Mouse (Mus musculus) kidney, postnatal 0 days (tissue): Measurements from ENCODE around the gene Pgrmc1. TPM values are rescaled to one million over a fixed set of nuclear protein-coding genes. Genes with fewer than 3 reads are reported as not detected.

Experiments
- ATAC-seq: fragments of 200-750 bp; cut with Nextera tagmentation; replicated peaks from 2 replicates; pipeline ENCODE4 v1.8.0; 2017; ENCODE audit warnings: low read depth, moderate number of reproducible peaks, moderate TSS enrichment, moderate library complexity; ENCODE audit not compliant: low FRiP score
- DNase-seq: peaks from one replicate; pipeline ENCODE4 v3.0.0-alpha.2; 2016; ENCODE audit warnings: low spot score
- H3K27ac ChIP-seq: fragments of 300-500 bp; sonication (generic); 2 replicates; pipeline ENCODE4 v1.5.1; 2014; ENCODE audit warnings: mild to moderate bottlenecking
- H3K27me3 ChIP-seq: fragments of 300-500 bp; sonication (generic); 2 replicates; pipeline ENCODE4 v1.6.1; 2014; ENCODE audit warnings: low read length, mixed read lengths; ENCODE audit not compliant: insufficient read depth
- H3K36me3 ChIP-seq: fragments of 300-500 bp; sonication (generic); 2 replicates; pipeline ENCODE4 v1.6.1; 2014; ENCODE audit warnings: low read length, mixed read lengths; ENCODE audit not compliant: insufficient read depth
- H3K4me1 ChIP-seq: fragments of 300-500 bp; sonication (generic); replicated peaks from 2 replicates; pipeline ENCODE4 v1.6.1; 2014; ENCODE audit warnings: antibody characterized with exemption, low read length, mixed read lengths; ENCODE audit not compliant: insufficient read depth
- H3K4me2 ChIP-seq: fragments of 300-500 bp; sonication (generic); 2 replicates; pipeline ENCODE4 v1.6.1; 2014; ENCODE audit warnings: mild to moderate bottlenecking, low read length, moderate library complexity, mixed read lengths
- H3K4me3 ChIP-seq: fragments of 300-500 bp; sonication (generic); replicated peaks from 2 replicates; pipeline ENCODE4 v1.5.1; 2014; ENCODE audit warnings: low read depth, low read length
- H3K9ac ChIP-seq: fragments of 300-500 bp; sonication (generic); 2 replicates; pipeline ENCODE4 v1.6.1; 2014; ENCODE audit warnings: low read depth, low read length
- H3K9me3 ChIP-seq: fragments of 300-500 bp; sonication (generic); replicated peaks from 2 replicates; pipeline ENCODE4 v1.6.1; 2016; ENCODE audit warnings: low read length, inconsistent platforms, mixed read lengths
- CTCF ChIP-seq: IDR thresholded peaks from 2 replicates; pipeline ENCODE4 v1.5.1; 2016; ENCODE audit warnings: antibody characterized with exemption, low read depth, mild to moderate bottlenecking, moderate library complexity
- whole genome bisulfite sequencing: fragments of 180-500 bp; shearing (Covaris S2); extraction: QIAGEN DNeasy Blood & Tissue Kit; methylation state at CpG from one replicate; pipeline ENCODE4 v1.1.7; 2014; 5-methylcytosine and 5-hydroxymethylcytosine counted together
- polyA plus RNA-seq: library from polyadenylated mRNA; unstranded; fragments of >200 nt; fragmentation: Nextera tagmentation; extraction: Ambion mirVana; gene quantifications from 2 replicates; pipeline ENCODE4 v1.2.1, GENCODE M21; 2015

Pgrmc1 gene
- polyA plus RNA-seq, 1 experiment from 2014 or later, result 316 TPM

GRCm38 (mm10) chrX:36560170-36560569, 37.8 kb upstream of the Pgrmc1 start:
- no peaks in the 10 kb centered on the region for H3K27me3 ChIP-seq
- ATAC-seq, result no peak
- TF ChIP-seq CTCF, result no peak

GRCm38 (mm10) chrX:36561650-36562049, 36.4 kb upstream of the Pgrmc1 start:
- Histone ChIP-seq H3K4me1 (no peaks in the 10 kb centered on the region), H3K27ac (no peak overlapping the region), H3K9ac (no peak overlapping the region), H3K9me3 (no peaks in the 10 kb centered on the region), H3K27me3 (no peaks in the 10 kb centered on the region), H3K4me3 (no peak overlapping the region), H3K4me2 (no peak overlapping the region), H3K36me3 (no peaks in the 10 kb centered on the region)
- ATAC-seq (no peak), DNase-seq (peak; percentile 63)
- peak; percentile 75 for TF ChIP-seq CTCF
- WGBS, result 17% methylated on average over 7 of the region's 7 CpGs

More at GRCm38 (mm10) chrX:36560170-36560569, 37.8 kb upstream of the Pgrmc1 start:
- Histone ChIP-seq H3K27ac (no peak overlapping the region), H3K4me1 (no peaks in the 10 kb centered on the region), H3K4me2 (no peak overlapping the region), H3K36me3 (no peaks in the 10 kb centered on the region), H3K9me3 (no peaks in the 10 kb centered on the region), H3K4me3 (no peak overlapping the region), H3K9ac (no peak overlapping the region)
- DNase-seq, result no peak
- WGBS, result 77% methylated on average over 4 of the region's 4 CpGs

- DNase-seq (no peak), ATAC-seq (no peak)
- Histone ChIP-seq H3K4me2 (no peak overlapping the region), H3K4me3 (no peak overlapping the region), H3K27me3 (no peaks in the 10 kb centered on the region), H3K9ac (no peak overlapping the region), H3K9me3 (no peaks in the 10 kb centered on the region), H3K36me3 (no peaks in the 10 kb centered on the region), H3K27ac (no peak overlapping the region), H3K4me1 (no peaks in the 10 kb centered on the region)
- TF ChIP-seq CTCF, result no peak
- 40% methylated on average over 3 of the region's 3 CpGs for WGBS
Measured at GRCm38 (mm10) chrX:36562079-36562478, 35.9 kb upstream of the Pgrmc1 start.

- H3K9me3 ChIP-seq, result no peaks in the 10 kb centered on the region
- H3K27ac ChIP-seq, result no peak overlapping the region
- 56% methylated on average over 1 of the region's 1 CpGs for WGBS
- no peak overlapping the region for H3K9ac ChIP-seq
- no peaks in the 10 kb centered on the region for H3K36me3 ChIP-seq
- TF ChIP-seq CTCF, result no peak
- no peaks in the 10 kb centered on the region for H3K27me3 ChIP-seq
- H3K4me1 ChIP-seq, result no peaks in the 10 kb centered on the region
- H3K4me3 ChIP-seq, result no peak overlapping the region
- ATAC-seq (no peak), DNase-seq (no peak)
- H3K4me2 ChIP-seq, result no peak overlapping the region
Measured at GRCm38 (mm10) chrX:36586629-36587303, 11.2 kb upstream of the Pgrmc1 start.

- no peaks in the 10 kb centered on the region for H3K27me3 ChIP-seq
- ATAC-seq (no peak), DNase-seq (peak; percentile 49)
- H3K27ac ChIP-seq, result no peak overlapping the region
- H3K4me2 ChIP-seq, result no peak overlapping the region
- no peaks in the 10 kb centered on the region for H3K4me1 ChIP-seq
- H3K4me3 ChIP-seq, result no peak overlapping the region
- 64% methylated on average over 8 of the region's 8 CpGs for WGBS
- no peak overlapping the region for H3K9ac ChIP-seq
- H3K36me3 ChIP-seq, result no peaks in the 10 kb centered on the region
- no peak for TF ChIP-seq CTCF
- no peaks in the 10 kb centered on the region for H3K9me3 ChIP-seq
Measured at GRCm38 (mm10) chrX:36587304-36588209, 10.4 kb upstream of the Pgrmc1 start.

- DNase-seq (no peak), ATAC-seq (no peak)
- WGBS, result 71% methylated on average over 7 of the region's 7 CpGs
- H3K4me2 ChIP-seq, result no peak overlapping the region
- no peak overlapping the region for H3K27ac ChIP-seq
- no peaks in the 10 kb centered on the region for H3K27me3 ChIP-seq
- no peaks in the 10 kb centered on the region for H3K4me1 ChIP-seq
- H3K9me3 ChIP-seq, result no peaks in the 10 kb centered on the region
- H3K4me3 ChIP-seq, result no peak overlapping the region
- H3K36me3 ChIP-seq, result no peaks in the 10 kb centered on the region
- H3K9ac ChIP-seq, result no peak overlapping the region
- TF ChIP-seq CTCF, result no peak
Measured at GRCm38 (mm10) chrX:36590266-36590665, 7.7 kb upstream of the Pgrmc1 start.
